Mouse (Mus musculus) spleen, adult 12 weeks (tissue): ENCODE measurements around the gene Gm49325.

Experiments used
- DNase-seq: peaks from one replicate; pipeline ENCODE4 v3.0.0; 2022; ENCODE audit warnings: low spot score

Gm49325 gene

GRCm38 (mm10) chr10:77589117-77589516 is 16.9 kb upstream of the Gm49325 start:
- no peak for DNase-seq

- no peak for DNase-seq
Observed at GRCm38 (mm10) chr10:77589749-77590148, 16.2 kb upstream of the Gm49325 start.

- peak; percentile 55 for DNase-seq
Observed at GRCm38 (mm10) chr10:77590812-77591211, 15.2 kb upstream of the Gm49325 start.

- no peak for DNase-seq
Observed at GRCm38 (mm10) chr10:77591546-77591945, 14.5 kb upstream of the Gm49325 start.

GRCm38 (mm10) chr10:77596060-77596459 is 9.9 kb upstream of the Gm49325 start:
- no peak for DNase-seq

GRCm38 (mm10) chr10:77603021-77603420 is 3.0 kb upstream of the Gm49325 start:
- no peak for DNase-seq

GRCm38 (mm10) chr10:77604111-77604510 is 1.9 kb upstream of the Gm49325 start:
- no peak for DNase-seq

GRCm38 (mm10) chr10:77604958-77605357 is 1.0 kb upstream of the Gm49325 start:
- no peak for DNase-seq

- DNase-seq = no peak
Observed at GRCm38 (mm10) chr10:77605368-77605767, 629 bp upstream of the Gm49325 start.

GRCm38 (mm10) chr10:77606855-77607254 is 858 bp downstream of the Gm49325 start:
- no peak for DNase-seq

- no peak for DNase-seq
Observed at GRCm38 (mm10) chr10:77607441-77607840, 1.4 kb downstream of the Gm49325 start.

GRCm38 (mm10) chr10:77608589-77608988 is 2.6 kb downstream of the Gm49325 start:
- DNase-seq = no peak

- DNase-seq = no peak
Observed at GRCm38 (mm10) chr10:77610221-77610961, 4.4 kb downstream of the Gm49325 start.

- DNase-seq = no peak
Observed at GRCm38 (mm10) chr10:77613409-77613808, 7.4 kb downstream of the Gm49325 start.

- DNase-seq = no peak
Observed at GRCm38 (mm10) chr10:77615647-77616046, 9.7 kb downstream of the Gm49325 start.

- no peak for DNase-seq
Observed at GRCm38 (mm10) chr10:77616166-77616565, 10.2 kb downstream of the Gm49325 start.

- DNase-seq = no peak
Observed at GRCm38 (mm10) chr10:77616926-77617325, 10.9 kb downstream of the Gm49325 start.

GRCm38 (mm10) chr10:77621546-77621945 is 15.5 kb downstream of the Gm49325 start:
- DNase-seq = no peak

GRCm38 (mm10) chr10:77622055-77622988 is 16.3 kb downstream of the Gm49325 start, which contains the start of gene Ube2g2:
TSS of gene Ube2g2 (plus strand) at chr10:77622275.
- peak; percentile 90 for DNase-seq

GRCm38 (mm10) chr10:77623069-77623492 is 17.1 kb downstream of the Gm49325 start:
- no peak for DNase-seq

GRCm38 (mm10) chr10:77623639-77624400 is 17.8 kb downstream of the Gm49325 start:
- DNase-seq = no peak

GRCm38 (mm10) chr10:77624570-77624995 is 18.6 kb downstream of the Gm49325 start:
- no peak for DNase-seq
